Mouse (Mus musculus): ENCODE measurements around the gene Os9. TPM values are rescaled to one million over a fixed set of nuclear protein-coding genes. Genes with fewer than 3 reads are reported as not detected.
A peak's percentile ranks its signal among the peaks of the same experiment; 100 is the strongest.

The Os9 gene
- polyA plus RNA-seq, 1 experiment from 2014 or later: 65.7 TPM

- 69% methylated on average over 2 of the region's 2 CpGs for WGBS
- H3K9ac ChIP-seq (replicated peaks; ENCODE audit: low read depth, low read length): no peak overlapping the region
- H3K4me2 ChIP-seq (ENCODE audit: low read depth, low read length): peak overlapping the region; percentile 79; the same call in 1 of the 2 replicates
- peaks cover 18% of the 10 kb centered on the region for H3K4me1 ChIP-seq (ENCODE audit: control insufficient read depth, insufficient read depth, low read length)
- ATAC-seq (ENCODE audit: low read depth): no peak
- peak overlapping the region; percentile 96 for H3K27ac ChIP-seq (ENCODE audit: low read depth, low read length)
- H3K4me3 ChIP-seq (ENCODE audit: low read depth, low read length): peak overlapping the region; percentile 79
- peaks cover 21% of the 10 kb centered on the region for H3K36me3 ChIP-seq (ENCODE audit: control insufficient read depth, insufficient read depth, low read length)
- no peaks in the 10 kb centered on the region for H3K27me3 ChIP-seq (ENCODE audit: control insufficient read depth, insufficient read depth, low read length)
- H3K9me3 ChIP-seq (ENCODE audit: control insufficient read depth, low read length): no peaks in the 10 kb centered on the region
Measured at GRCm38 (mm10) chr10:127061513-127061912, 59.4 kb downstream of the Os9 start.

- H3K36me3 ChIP-seq (ENCODE audit: control insufficient read depth, insufficient read depth, low read length): peaks cover 21% of the 10 kb centered on the region
- H3K27ac ChIP-seq (ENCODE audit: low read depth, low read length): peak overlapping the region; percentile 96
- H3K4me3 ChIP-seq (ENCODE audit: low read depth, low read length): peak overlapping the region; percentile 79
- no peaks in the 10 kb centered on the region for H3K9me3 ChIP-seq (ENCODE audit: control insufficient read depth, low read length)
- peak overlapping the region; percentile 96 for H3K9ac ChIP-seq (replicated peaks; ENCODE audit: low read depth, low read length)
- WGBS: 20% methylated on average over 5 of the region's 5 CpGs
- ATAC-seq (ENCODE audit: low read depth): no peak
- H3K27me3 ChIP-seq (ENCODE audit: control insufficient read depth, insufficient read depth, low read length): no peaks in the 10 kb centered on the region
- H3K4me2 ChIP-seq (ENCODE audit: low read depth, low read length): peak overlapping the region; percentile 79
- peaks cover 18% of the 10 kb centered on the region for H3K4me1 ChIP-seq (ENCODE audit: control insufficient read depth, insufficient read depth, low read length)
Measured at GRCm38 (mm10) chr10:127061085-127061484, 59.8 kb downstream of the Os9 start.

- under 1% methylated on average over 64 of the region's 72 CpGs for WGBS
Measured at GRCm38 (mm10) chr10:127059968-127060916, 60.7 kb downstream of the Os9 start, which contains the start of gene March9. Gene March9 (minus strand): TSS chr10:127060184.

GRCm38 (mm10) chr10:127059174-127059967 lies 61.6 kb downstream of the Os9 start:
- WGBS: under 1% methylated on average over 50 of the region's 92 CpGs

More at GRCm38 (mm10) chr10:127059968-127060916, 60.7 kb downstream of the Os9 start, which contains the start of gene March9:
- H3K9ac ChIP-seq (replicated peaks; ENCODE audit: low read depth, low read length): peak within 1 kb of the TSS; percentile 96
- H3K27me3 ChIP-seq (ENCODE audit: control insufficient read depth, insufficient read depth, low read length): no peaks in the 10 kb centered on the region
- peak within 1 kb of the TSS; percentile 79 for H3K4me3 ChIP-seq (ENCODE audit: low read depth, low read length)
- H3K4me1 ChIP-seq (ENCODE audit: control insufficient read depth, insufficient read depth, low read length): peaks cover 20% of the 10 kb centered on the region
- H3K27ac ChIP-seq (ENCODE audit: low read depth, low read length): peak within 1 kb of the TSS; percentile 96
- peak within 1 kb of the TSS; percentile 79 for H3K4me2 ChIP-seq (ENCODE audit: low read depth, low read length)
- peak; percentile 41 for ATAC-seq (ENCODE audit: low read depth)
- no peaks in the 10 kb centered on the region for H3K9me3 ChIP-seq (ENCODE audit: control insufficient read depth, low read length)
- H3K36me3 ChIP-seq (ENCODE audit: control insufficient read depth, insufficient read depth, low read length): peaks cover 21% of the 10 kb centered on the region

GRCm38 (mm10) chr10:127058708-127059107 lies 62.2 kb downstream of the Os9 start:
- peaks cover 22% of the 10 kb centered on the region for H3K36me3 ChIP-seq (ENCODE audit: control insufficient read depth, insufficient read depth, low read length)
- H3K4me3 ChIP-seq (ENCODE audit: low read depth, low read length): peak overlapping the region; percentile 79
- no peak overlapping the region for H3K27ac ChIP-seq (ENCODE audit: low read depth, low read length)
- WGBS: 3% methylated on average over 8 of the region's 8 CpGs
- ATAC-seq (ENCODE audit: low read depth): no peak
- no peaks in the 10 kb centered on the region for H3K27me3 ChIP-seq (ENCODE audit: control insufficient read depth, insufficient read depth, low read length)
- peaks cover 12% of the 10 kb centered on the region for H3K4me1 ChIP-seq (ENCODE audit: control insufficient read depth, insufficient read depth, low read length)
- no peaks in the 10 kb centered on the region for H3K9me3 ChIP-seq (ENCODE audit: control insufficient read depth, low read length)
- peak overlapping the region; percentile 96 for H3K9ac ChIP-seq (replicated peaks; ENCODE audit: low read depth, low read length)
- H3K4me2 ChIP-seq (ENCODE audit: low read depth, low read length): peak overlapping the region; percentile 79

More at GRCm38 (mm10) chr10:127059174-127059967, 61.6 kb downstream of the Os9 start:
- H3K9ac ChIP-seq (replicated peaks; ENCODE audit: low read depth, low read length): peak overlapping the region; percentile 96
- H3K27ac ChIP-seq (ENCODE audit: low read depth, low read length): peak overlapping the region; percentile 96
- H3K36me3 ChIP-seq (ENCODE audit: control insufficient read depth, insufficient read depth, low read length): peaks cover 19% of the 10 kb centered on the region
- H3K27me3 ChIP-seq (ENCODE audit: control insufficient read depth, insufficient read depth, low read length): no peaks in the 10 kb centered on the region
- no peak for ATAC-seq (ENCODE audit: low read depth)
- H3K9me3 ChIP-seq (ENCODE audit: control insufficient read depth, low read length): no peaks in the 10 kb centered on the region
- H3K4me3 ChIP-seq (ENCODE audit: low read depth, low read length): peak overlapping the region; percentile 79
- peak overlapping the region; percentile 79 for H3K4me2 ChIP-seq (ENCODE audit: low read depth, low read length)
- H3K4me1 ChIP-seq (ENCODE audit: control insufficient read depth, insufficient read depth, low read length): peaks cover 12% of the 10 kb centered on the region

- WGBS: 0% methylated on average over 9 of the region's 9 CpGs
- no peaks in the 10 kb centered on the region for H3K9me3 ChIP-seq (ENCODE audit: control insufficient read depth, low read length)
- no peaks in the 10 kb centered on the region for H3K27me3 ChIP-seq (ENCODE audit: control insufficient read depth, insufficient read depth, low read length)
- peaks cover 22% of the 10 kb centered on the region for H3K36me3 ChIP-seq (ENCODE audit: control insufficient read depth, insufficient read depth, low read length)
- H3K4me1 ChIP-seq (ENCODE audit: control insufficient read depth, insufficient read depth, low read length): peaks cover 12% of the 10 kb centered on the region
- no peak overlapping the region for H3K27ac ChIP-seq (ENCODE audit: low read depth, low read length)
- H3K4me3 ChIP-seq (ENCODE audit: low read depth, low read length): peak overlapping the region; percentile 79
- ATAC-seq (ENCODE audit: low read depth): peak; percentile 10; the same call in 1 of the 2 replicates
- no peak overlapping the region for H3K9ac ChIP-seq (replicated peaks; ENCODE audit: low read depth, low read length)
- H3K4me2 ChIP-seq (ENCODE audit: low read depth, low read length): peak overlapping the region; percentile 79
Measured at GRCm38 (mm10) chr10:127058161-127058560, 62.8 kb downstream of the Os9 start.

- Histone ChIP-seq H3K4me2 (ENCODE audit: low read depth, low read length) (no peak overlapping the region), H3K4me1 (ENCODE audit: control insufficient read depth, insufficient read depth, low read length) (peaks cover 9% of the 10 kb centered on the region), H3K4me3 (ENCODE audit: low read depth, low read length) (no peak overlapping the region), H3K27ac (ENCODE audit: low read depth, low read length) (no peak overlapping the region), H3K9me3 (ENCODE audit: control insufficient read depth, low read length) (no peaks in the 10 kb centered on the region), H3K9ac (replicated peaks; ENCODE audit: low read depth, low read length) (no peak overlapping the region), H3K36me3 (ENCODE audit: control insufficient read depth, insufficient read depth, low read length) (peaks cover 22% of the 10 kb centered on the region), H3K27me3 (ENCODE audit: control insufficient read depth, insufficient read depth, low read length) (0 out of 2 replicates have a peak, but pooled peaks cover 1% of the 10 kb centered on the region)
- WGBS: 90% methylated on average over 18 of the region's 20 CpGs
- no peak for ATAC-seq (ENCODE audit: low read depth)
Measured at GRCm38 (mm10) chr10:127056490-127056889, 64.4 kb downstream of the Os9 start.

GRCm38 (mm10) chr10:127055406-127055805 lies 65.5 kb downstream of the Os9 start:
- Histone ChIP-seq H3K4me2 (ENCODE audit: low read depth, low read length) (no peak overlapping the region), H3K4me1 (ENCODE audit: control insufficient read depth, insufficient read depth, low read length) (peaks cover 9% of the 10 kb centered on the region), H3K36me3 (ENCODE audit: control insufficient read depth, insufficient read depth, low read length) (peaks cover 22% of the 10 kb centered on the region), H3K27ac (ENCODE audit: low read depth, low read length) (no peak overlapping the region), H3K9ac (replicated peaks; ENCODE audit: low read depth, low read length) (no peak overlapping the region), H3K9me3 (ENCODE audit: control insufficient read depth, low read length) (no peaks in the 10 kb centered on the region), H3K27me3 (ENCODE audit: control insufficient read depth, insufficient read depth, low read length) (peaks cover 10% of the 10 kb centered on the region; the same call in 1 of the 2 replicates), H3K4me3 (ENCODE audit: low read depth, low read length) (no peak overlapping the region)
- WGBS: 94% methylated on average over 8 of the region's 8 CpGs
- ATAC-seq (ENCODE audit: low read depth): no peak
